Mouse (Mus musculus) embryonic facial prominence, embryonic 14.5 days (tissue): ENCODE measurements around the gene Thada. TPM values are rescaled to one million over a fixed set of nuclear protein-coding genes. Genes with fewer than 3 reads are reported as not detected.

ENCODE experiments used
- ATAC-seq: fragments of 200-750 bp; cut with Nextera tagmentation; 2 replicates; pipeline ENCODE4 v1.8.0; 2017; ENCODE audit warnings: low read depth, moderate number of reproducible peaks, moderate TSS enrichment
- DNase-seq: peaks from one replicate; pipeline ENCODE4 v3.0.0-alpha.2; 2015; ENCODE audit warnings: low spot score
- H3K27ac ChIP-seq: fragments of 300-500 bp; sonication (generic); replicated peaks from 2 replicates; pipeline ENCODE4 v1.5.1; 2014; ENCODE audit warnings: low read depth, mild to moderate bottlenecking, low read length, moderate library complexity
- H3K27me3 ChIP-seq: fragments of 300-500 bp; sonication (generic); replicated peaks from 2 replicates; pipeline ENCODE4 v1.6.1; 2014; ENCODE audit warnings: low read length; ENCODE audit not compliant: control insufficient read depth, insufficient read depth
- H3K36me3 ChIP-seq: fragments of 300-500 bp; sonication (generic); 2 replicates; pipeline ENCODE4 v1.6.1; 2014; ENCODE audit warnings: low read length, mixed read lengths; ENCODE audit not compliant: control insufficient read depth, insufficient read depth
- H3K4me1 ChIP-seq: fragments of 300-500 bp; sonication (generic); 2 replicates; pipeline ENCODE4 v1.6.1; 2014; ENCODE audit warnings: antibody characterized with exemption, low read length; ENCODE audit not compliant: control insufficient read depth, insufficient read depth
- H3K4me2 ChIP-seq: fragments of 300-500 bp; sonication (generic); 2 replicates; pipeline ENCODE4 v1.6.1; 2014; ENCODE audit warnings: low read depth, mild to moderate bottlenecking, low read length, moderate library complexity, mixed read lengths
- H3K4me3 ChIP-seq: fragments of 300-500 bp; sonication (generic); 2 replicates; pipeline ENCODE4 v1.5.1; 2014; ENCODE audit warnings: low read depth, mild to moderate bottlenecking, low read length
- H3K9ac ChIP-seq: fragments of 300-500 bp; sonication (generic); 2 replicates; pipeline ENCODE4 v1.6.1; 2014; ENCODE audit warnings: low read depth, mild to moderate bottlenecking, low read length, moderate library complexity, mixed read lengths
- H3K9me3 ChIP-seq: fragments of 300-500 bp; sonication (generic); 2 replicates; pipeline ENCODE4 v1.6.1; 2016; ENCODE audit warnings: low read length; ENCODE audit not compliant: control insufficient read depth
- WGBS: fragments of 180-500 bp; shearing (Covaris S2); extraction: QIAGEN DNeasy Blood & Tissue Kit; methylation state at CpG from one replicate; pipeline ENCODE4 v1.1.7; 2014; 5-methylcytosine and 5-hydroxymethylcytosine counted together
- polyA plus RNA-seq: library from polyadenylated mRNA; unstranded; fragments of >200 nt; fragmentation: Nextera tagmentation; extraction: Ambion mirVana; gene quantifications from 2 replicates; pipeline ENCODE4 v1.2.1, GENCODE M21; 2014

The Thada gene
- polyA plus RNA-seq, 1 experiment from 2014 or later = 6.2 TPM

GRCm38 (mm10) chr17:84256278-84256819 lies 209.7 kb downstream of the Thada start:
- no peaks in the 10 kb centered on the region for H3K27me3 ChIP-seq
- peaks cover 37% of the 10 kb centered on the region for H3K4me1 ChIP-seq
- H3K9me3 ChIP-seq = no peaks in the 10 kb centered on the region
- no peak overlapping the region; the same call in 1 of the 2 replicates for H3K9ac ChIP-seq
- no peak overlapping the region for H3K4me3 ChIP-seq
- H3K4me2 ChIP-seq = no peak overlapping the region
- WGBS = 51% methylated on average over 9 of the region's 9 CpGs
- H3K36me3 ChIP-seq = 0 out of 2 replicates have a peak, but pooled peaks cover 4% of the 10 kb centered on the region
- DNase-seq = no peak
- H3K27ac ChIP-seq = no peak overlapping the region; the same call in 1 of the 2 replicates
- no peak for ATAC-seq

DNA sequence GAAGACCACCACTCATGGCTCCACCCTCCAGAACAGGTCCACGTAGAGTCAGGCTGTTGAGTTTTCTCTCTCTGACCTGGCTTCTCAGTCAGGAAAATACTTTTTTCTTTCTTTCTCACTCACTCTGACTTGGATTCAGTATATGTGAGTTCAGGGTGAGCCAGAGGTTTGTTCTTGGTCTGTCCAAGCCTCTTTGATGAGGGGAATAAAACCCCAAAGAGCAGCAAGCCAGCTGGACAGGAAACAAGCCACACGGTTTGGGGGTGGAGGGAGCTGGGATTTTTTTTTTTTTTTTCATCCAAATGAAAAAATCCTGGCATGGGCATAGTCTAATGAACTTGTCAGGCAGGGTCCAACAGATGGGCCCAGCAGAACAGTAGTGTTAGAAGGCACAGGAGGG lies 210.2 kb downstream of the Thada start:
- no peak for ATAC-seq

DNA sequence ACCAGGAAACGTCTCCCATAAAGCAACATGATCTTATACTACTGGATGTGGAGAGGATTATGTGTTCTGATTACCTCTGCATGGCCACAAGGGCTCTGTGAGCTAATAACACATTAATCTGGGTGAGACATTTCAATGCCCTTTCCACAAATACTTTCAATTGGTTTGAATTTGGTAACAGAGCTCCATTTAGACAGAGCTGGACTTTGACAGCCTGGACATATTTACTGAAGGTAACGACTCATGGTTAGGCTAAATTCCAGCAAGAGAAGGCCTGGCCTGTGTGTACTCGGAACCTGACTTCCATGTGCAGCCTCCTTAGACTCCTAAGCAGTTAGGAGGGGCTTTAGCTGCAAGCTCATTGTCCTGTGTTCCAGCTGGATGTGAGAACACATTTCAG lies 214.6 kb downstream of the Thada start:
- Histone ChIP-seq H3K9ac (no peak overlapping the region), H3K9me3 (no peaks in the 10 kb centered on the region), H3K4me1 (peaks cover 11% of the 10 kb centered on the region; the same call in 1 of the 2 replicates), H3K36me3 (peaks cover 23% of the 10 kb centered on the region; the same call in 1 of the 2 replicates), H3K27ac (no peak overlapping the region), H3K4me2 (no peak overlapping the region), H3K27me3 (no peaks in the 10 kb centered on the region), H3K4me3 (no peak overlapping the region)
- ATAC-seq (no peak), DNase-seq (no peak)
- WGBS = 77% methylated on average over 3 of the region's 3 CpGs

More for the DNA sequence above, 210.2 kb downstream of the Thada start:
- Histone ChIP-seq H3K9me3 (no peaks in the 10 kb centered on the region), H3K27ac (no peak overlapping the region; the same call in 1 of the 2 replicates), H3K4me1 (peaks cover 37% of the 10 kb centered on the region), H3K27me3 (no peaks in the 10 kb centered on the region), H3K4me2 (no peak overlapping the region), H3K9ac (no peak overlapping the region), H3K4me3 (no peak overlapping the region), H3K36me3 (0 out of 2 replicates have a peak, but pooled peaks cover 6% of the 10 kb centered on the region)
- no peak for DNase-seq
- WGBS = 45% methylated on average over 2 of the region's 2 CpGs

DNA sequence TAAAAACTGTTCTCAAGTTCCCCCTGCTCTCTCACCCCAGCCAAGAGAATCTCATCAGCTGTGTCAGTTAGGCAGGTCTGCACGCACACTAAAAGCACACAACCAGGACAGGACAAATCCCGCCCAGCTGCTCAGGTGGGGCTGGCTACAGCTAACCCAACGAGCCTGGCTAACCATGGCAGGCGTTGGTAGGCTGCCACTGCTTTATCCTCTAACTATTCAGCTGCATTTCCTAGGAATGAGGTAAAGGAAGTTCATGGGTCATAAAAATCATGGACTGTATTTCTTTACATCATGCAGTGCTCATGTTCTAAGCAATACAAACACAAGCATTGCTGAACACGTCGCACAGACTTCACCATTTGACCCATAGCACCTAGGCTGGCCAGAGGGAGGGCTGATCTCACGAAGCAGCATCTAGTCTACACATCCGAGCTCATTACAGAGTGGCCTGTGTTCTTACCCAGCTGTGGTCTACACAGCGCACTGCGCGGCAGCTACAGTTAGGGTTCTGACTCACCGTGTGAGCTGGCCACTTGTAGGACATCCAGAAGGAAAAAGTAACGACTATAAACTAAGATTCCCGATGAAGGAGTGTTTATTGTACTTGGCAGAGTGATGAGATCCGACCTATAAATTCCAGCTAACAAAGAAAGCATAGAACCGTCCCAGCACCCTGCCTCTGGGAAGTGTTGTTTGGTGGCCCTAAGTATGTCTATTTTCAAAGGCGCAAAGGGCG lies 221.7 kb downstream of the Thada start:
- Histone ChIP-seq H3K9me3 (no peaks in the 10 kb centered on the region), H3K9ac (no peak overlapping the region), H3K27me3 (no peaks in the 10 kb centered on the region), H3K4me1 (0 out of 2 replicates have a peak, but pooled peaks cover 8% of the 10 kb centered on the region), H3K36me3 (peaks cover 11% of the 10 kb centered on the region; the same call in 1 of the 2 replicates), H3K4me2 (no peak overlapping the region), H3K27ac (no peak overlapping the region), H3K4me3 (no peak overlapping the region)
- 75% methylated on average over 18 of the region's 18 CpGs for WGBS
- peak; percentile 25 for DNase-seq
- peak; percentile 18; the same call in 1 of the 2 replicates for ATAC-seq

- H3K4me2 ChIP-seq = no peak overlapping the region
- no peak overlapping the region for H3K9ac ChIP-seq
- 0 out of 2 replicates have a peak, but pooled peaks cover 8% of the 10 kb centered on the region for H3K4me1 ChIP-seq
- peaks cover 8% of the 10 kb centered on the region; the same call in 1 of the 2 replicates for H3K36me3 ChIP-seq
- H3K27ac ChIP-seq = no peak overlapping the region
- H3K4me3 ChIP-seq = no peak overlapping the region
- 60% methylated on average over 6 of the region's 6 CpGs for WGBS
- DNase-seq (peak; percentile 14), ATAC-seq (no peak)
- H3K27me3 ChIP-seq = no peaks in the 10 kb centered on the region
- no peaks in the 10 kb centered on the region for H3K9me3 ChIP-seq
Observed at GRCm38 (mm10) chr17:84243759-84244158, 222.2 kb downstream of the Thada start.

GRCm38 (mm10) chr17:84241308-84241957 lies 224.6 kb downstream of the Thada start:
- H3K4me3 ChIP-seq = no peak overlapping the region
- 94% methylated on average over 6 of the region's 6 CpGs for WGBS
- no peak for DNase-seq

DNA sequence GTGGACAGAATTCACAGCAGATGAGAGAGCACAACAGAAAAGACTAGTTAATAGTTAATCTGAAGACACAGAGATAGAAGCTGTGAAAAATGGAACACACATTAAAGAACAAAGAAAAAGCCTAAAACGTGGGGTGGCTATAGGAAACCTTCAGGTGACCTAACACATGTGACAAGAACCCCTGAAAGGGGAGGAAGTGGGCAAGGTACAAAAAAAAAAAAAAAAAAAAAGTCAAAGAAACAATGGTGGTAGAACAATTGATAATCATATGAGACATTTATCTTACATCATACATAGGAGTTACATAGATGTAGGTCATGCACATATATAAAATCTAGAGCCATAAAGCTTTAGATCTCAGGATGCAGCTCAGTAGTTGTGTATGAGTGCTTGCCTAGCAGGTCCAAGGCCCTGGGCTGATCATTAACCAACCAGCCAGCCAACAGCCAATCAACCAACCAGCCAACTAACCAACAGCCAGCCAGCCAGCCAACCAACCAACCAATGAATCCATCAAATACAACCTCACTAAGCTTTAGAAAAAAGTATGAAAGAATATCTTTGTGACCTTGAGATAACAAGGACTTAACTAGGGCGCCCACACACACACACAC lies 226.2 kb downstream of the Thada start:
- 0 out of 2 replicates have a peak, but pooled peaks cover 8% of the 10 kb centered on the region for H3K4me1 ChIP-seq
- no peaks in the 10 kb centered on the region for H3K9me3 ChIP-seq
- H3K27me3 ChIP-seq = no peaks in the 10 kb centered on the region
- ATAC-seq (no peak), DNase-seq (no peak)
- no peak overlapping the region for H3K4me3 ChIP-seq
- H3K27ac ChIP-seq = no peak overlapping the region
- WGBS = 88% methylated on average over 2 of the region's 2 CpGs
- H3K9ac ChIP-seq = no peak overlapping the region
- H3K36me3 ChIP-seq = no peaks in the 10 kb centered on the region
- no peak overlapping the region for H3K4me2 ChIP-seq

More at GRCm38 (mm10) chr17:84241308-84241957, 224.6 kb downstream of the Thada start:
- 0 out of 2 replicates have a peak, but pooled peaks cover 8% of the 10 kb centered on the region for H3K4me1 ChIP-seq
- H3K36me3 ChIP-seq = no peaks in the 10 kb centered on the region
- no peaks in the 10 kb centered on the region for H3K27me3 ChIP-seq
- no peak overlapping the region for H3K9ac ChIP-seq
- no peak overlapping the region for H3K4me2 ChIP-seq
- H3K27ac ChIP-seq = no peak overlapping the region
- ATAC-seq = no peak
- H3K9me3 ChIP-seq = no peaks in the 10 kb centered on the region

GRCm38 (mm10) chr17:84238174-84238573 lies 227.8 kb downstream of the Thada start:
- DNase-seq = no peak
- Histone ChIP-seq H3K9me3 (no peaks in the 10 kb centered on the region), H3K27ac (no peak overlapping the region), H3K27me3 (no peaks in the 10 kb centered on the region), H3K4me1 (no peaks in the 10 kb centered on the region), H3K4me2 (no peak overlapping the region), H3K36me3 (no peaks in the 10 kb centered on the region), H3K4me3 (no peak overlapping the region), H3K9ac (no peak overlapping the region)
- 84% methylated on average over 1 of the region's 1 CpGs for WGBS
- ATAC-seq = no peak
